Mouse (Mus musculus) hindbrain, postnatal 0 days (tissue): Measurements from ENCODE around the gene Erc2. TPM values are rescaled to one million over a fixed set of nuclear protein-coding genes. Genes with fewer than 3 reads are reported as not detected.

Experiments
- ATAC-seq: fragments of 200-750 bp; cut with Nextera tagmentation; 2 replicates; pipeline ENCODE4 v1.8.0; 2017; ENCODE audit warnings: mild to moderate bottlenecking, moderate TSS enrichment, moderate library complexity
- DNase-seq: peaks from one replicate; pipeline ENCODE4 v3.0.0-alpha.2; 2015; ENCODE audit warnings: low spot score
- H3K27ac ChIP-seq: fragments of 300-500 bp; sonication (generic); 2 replicates; pipeline ENCODE4 v1.5.1; 2014; ENCODE audit warnings: mild to moderate bottlenecking
- H3K27me3 ChIP-seq: fragments of 300-500 bp; sonication (generic); 2 replicates; pipeline ENCODE4 v1.6.1; 2014; ENCODE audit warnings: low read length, mixed read lengths; ENCODE audit not compliant: insufficient read depth
- H3K36me3 ChIP-seq: fragments of 300-500 bp; sonication (generic); 2 replicates; pipeline ENCODE4 v1.6.1; 2014; ENCODE audit warnings: low read length, mixed read lengths; ENCODE audit not compliant: insufficient read depth
- H3K4me1 ChIP-seq: fragments of 300-500 bp; sonication (generic); 2 replicates; pipeline ENCODE4 v1.6.1; 2014; ENCODE audit warnings: antibody characterized with exemption, low read length, mixed read lengths; ENCODE audit not compliant: insufficient read depth
- H3K4me2 ChIP-seq: fragments of 300-500 bp; sonication (generic); 2 replicates; pipeline ENCODE4 v1.6.1; 2014; ENCODE audit warnings: low read depth, mild to moderate bottlenecking, low read length, moderate library complexity, mixed read lengths
- H3K4me3 ChIP-seq: fragments of 300-500 bp; sonication (generic); 2 replicates; pipeline ENCODE4 v1.5.1; 2014; ENCODE audit warnings: low read length
- H3K9ac ChIP-seq: fragments of 300-500 bp; sonication (generic); replicated peaks from 2 replicates; pipeline ENCODE4 v1.6.1; 2014; ENCODE audit warnings: mild to moderate bottlenecking, low read length, moderate library complexity, mixed read lengths
- H3K9me3 ChIP-seq: fragments of 300-500 bp; sonication (generic); 2 replicates; pipeline ENCODE4 v1.6.1; 2016; ENCODE audit warnings: low read length, mixed read lengths
- CTCF ChIP-seq: IDR thresholded peaks from 2 replicates; pipeline ENCODE4 v1.5.1; 2016; ENCODE audit warnings: antibody characterized with exemption, control low read depth, low read depth
- WGBS: fragments of 180-500 bp; shearing (Covaris S2); extraction: QIAGEN DNeasy Blood & Tissue Kit; methylation state at CpG from one replicate; pipeline ENCODE4 v1.1.7; 2014; 5-methylcytosine and 5-hydroxymethylcytosine counted together
- polyA plus RNA-seq: library from polyadenylated mRNA; unstranded; fragments of >200 nt; fragmentation: Nextera tagmentation; extraction: Ambion mirVana; gene quantifications from 2 replicates; pipeline ENCODE4 v1.2.1, GENCODE M21; 2015
- total RNA-seq: library from RNA; depleted of rRNA; stranded (reverse); fragments of >200 nt; gene quantifications from 2 replicates; pipeline ENCODE4 v1.2.3, GENCODE M21; 2014

Erc2 gene
- total and polyA plus RNA-seq, 2 experiments from 2014 or later = 71.0 to 104 TPM

- Histone ChIP-seq H3K9ac (no peak overlapping the region), H3K4me2 (no peak overlapping the region), H3K27ac (no peak overlapping the region), H3K4me1 (no peaks in the 10 kb centered on the region), H3K27me3 (no peaks in the 10 kb centered on the region), H3K4me3 (no peak overlapping the region), H3K36me3 (no peaks in the 10 kb centered on the region), H3K9me3 (no peaks in the 10 kb centered on the region)
- no peak for TF ChIP-seq CTCF
- DNase-seq (no peak), ATAC-seq (no peak)
- WGBS = 41% methylated on average over 3 of the region's 3 CpGs
Measured at GRCm38 (mm10) chr14:28240111-28240510, 617.9 kb downstream of the Erc2 start.

- H3K27me3 ChIP-seq = no peaks in the 10 kb centered on the region
- no peak overlapping the region for H3K4me3 ChIP-seq
- H3K27ac ChIP-seq = no peak overlapping the region
- no peak overlapping the region for H3K4me2 ChIP-seq
- 49% methylated on average over 3 of the region's 3 CpGs for WGBS
- no peaks in the 10 kb centered on the region for H3K9me3 ChIP-seq
- no peaks in the 10 kb centered on the region for H3K36me3 ChIP-seq
- TF ChIP-seq CTCF = no peak
- DNase-seq (no peak), ATAC-seq (no peak)
- no peak overlapping the region for H3K9ac ChIP-seq
- H3K4me1 ChIP-seq = no peaks in the 10 kb centered on the region
Measured at GRCm38 (mm10) chr14:28242743-28243142, 620.5 kb downstream of the Erc2 start.

- ATAC-seq (no peak), DNase-seq (peak; percentile 19)
- Histone ChIP-seq H3K4me3 (no peak overlapping the region), H3K4me1 (no peaks in the 10 kb centered on the region), H3K27me3 (no peaks in the 10 kb centered on the region), H3K27ac (no peak overlapping the region), H3K4me2 (no peak overlapping the region), H3K9ac (no peak overlapping the region), H3K9me3 (no peaks in the 10 kb centered on the region), H3K36me3 (no peaks in the 10 kb centered on the region)
- 76% methylated on average over 4 of the region's 4 CpGs for WGBS
- TF ChIP-seq CTCF = no peak
Measured at GRCm38 (mm10) chr14:28243474-28243873, 621.2 kb downstream of the Erc2 start.

- H3K9ac ChIP-seq = no peak overlapping the region
- no peak overlapping the region for H3K27ac ChIP-seq
- H3K36me3 ChIP-seq = no peaks in the 10 kb centered on the region
- 61% methylated on average over 4 of the region's 4 CpGs for WGBS
- ATAC-seq (no peak), DNase-seq (no peak)
- H3K4me2 ChIP-seq = no peak overlapping the region
- H3K27me3 ChIP-seq = no peaks in the 10 kb centered on the region
- no peak overlapping the region for H3K4me3 ChIP-seq
- H3K9me3 ChIP-seq = no peaks in the 10 kb centered on the region
- TF ChIP-seq CTCF = no peak
- no peaks in the 10 kb centered on the region for H3K4me1 ChIP-seq
Measured at GRCm38 (mm10) chr14:28262706-28263105, 640.5 kb downstream of the Erc2 start.

GRCm38 (mm10) chr14:28267367-28267766, 645.1 kb downstream of the Erc2 start:
- 65% methylated on average over 2 of the region's 2 CpGs for WGBS
- Histone ChIP-seq H3K27me3 (no peaks in the 10 kb centered on the region), H3K27ac (no peak overlapping the region), H3K36me3 (no peaks in the 10 kb centered on the region), H3K9ac (no peak overlapping the region), H3K9me3 (no peaks in the 10 kb centered on the region), H3K4me3 (no peak overlapping the region), H3K4me1 (no peaks in the 10 kb centered on the region), H3K4me2 (no peak overlapping the region)
- no peak for ATAC-seq
- no peak for TF ChIP-seq CTCF
- no peak for DNase-seq

GRCm38 (mm10) chr14:28271846-28272245, 649.6 kb downstream of the Erc2 start:
- Histone ChIP-seq H3K9ac (no peak overlapping the region), H3K4me2 (no peak overlapping the region), H3K36me3 (no peaks in the 10 kb centered on the region), H3K4me1 (no peaks in the 10 kb centered on the region), H3K9me3 (no peaks in the 10 kb centered on the region), H3K27ac (no peak overlapping the region), H3K27me3 (no peaks in the 10 kb centered on the region), H3K4me3 (no peak overlapping the region)
- TF ChIP-seq CTCF = no peak
- ATAC-seq (no peak), DNase-seq (peak; percentile 40)
- WGBS = 69% methylated on average over 8 of the region's 8 CpGs

- ATAC-seq (no peak), DNase-seq (no peak)
- H3K4me2 ChIP-seq = no peak overlapping the region
- no peak for TF ChIP-seq CTCF
- no peaks in the 10 kb centered on the region for H3K9me3 ChIP-seq
- no peaks in the 10 kb centered on the region for H3K36me3 ChIP-seq
- H3K4me1 ChIP-seq = no peaks in the 10 kb centered on the region
- H3K27me3 ChIP-seq = no peaks in the 10 kb centered on the region
- no peak overlapping the region for H3K4me3 ChIP-seq
- H3K9ac ChIP-seq = no peak overlapping the region
- no peak overlapping the region for H3K27ac ChIP-seq
- WGBS = 76% methylated on average over 1 of the region's 1 CpGs
Measured at GRCm38 (mm10) chr14:28273669-28274068, 651.4 kb downstream of the Erc2 start.
